Mouse (Mus musculus) cerebellum, adult 9-11 months (tissue): Measurements from ENCODE around the gene Nudt4.
A peak's percentile ranks its signal among the peaks of the same experiment; 100 is the strongest.
"Not testable (repeated sequence)": the region's sequence is repeated elsewhere in the genome, so short reads cannot be mapped to it uniquely, and the experiment has no call there.

Source experiments
- DNase-seq: peaks from one replicate; pipeline ENCODE4 v3.0.0; 2022

Nudt4 gene

DNA sequence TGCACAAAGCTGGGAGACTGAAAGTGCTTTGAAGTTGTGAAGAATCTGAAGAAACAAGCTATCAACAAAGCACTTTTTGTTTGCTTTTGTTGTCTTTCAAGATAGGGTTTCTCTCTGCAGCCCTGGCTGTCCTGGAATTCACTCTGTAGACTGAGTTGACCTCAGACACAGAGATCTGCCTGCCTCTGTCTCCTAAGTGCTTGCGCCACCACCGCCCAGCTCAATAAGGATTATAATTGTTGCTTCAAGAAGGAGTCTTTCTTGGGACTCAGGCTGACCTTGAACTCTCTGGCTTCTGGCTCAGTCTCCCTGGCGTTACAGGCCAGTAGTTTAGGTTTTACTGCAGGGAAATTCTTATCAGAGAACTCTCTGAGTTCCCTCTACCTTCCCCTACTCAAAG is 2.8 kb upstream of the Nudt4 start:
- no peak for DNase-seq

DNA sequence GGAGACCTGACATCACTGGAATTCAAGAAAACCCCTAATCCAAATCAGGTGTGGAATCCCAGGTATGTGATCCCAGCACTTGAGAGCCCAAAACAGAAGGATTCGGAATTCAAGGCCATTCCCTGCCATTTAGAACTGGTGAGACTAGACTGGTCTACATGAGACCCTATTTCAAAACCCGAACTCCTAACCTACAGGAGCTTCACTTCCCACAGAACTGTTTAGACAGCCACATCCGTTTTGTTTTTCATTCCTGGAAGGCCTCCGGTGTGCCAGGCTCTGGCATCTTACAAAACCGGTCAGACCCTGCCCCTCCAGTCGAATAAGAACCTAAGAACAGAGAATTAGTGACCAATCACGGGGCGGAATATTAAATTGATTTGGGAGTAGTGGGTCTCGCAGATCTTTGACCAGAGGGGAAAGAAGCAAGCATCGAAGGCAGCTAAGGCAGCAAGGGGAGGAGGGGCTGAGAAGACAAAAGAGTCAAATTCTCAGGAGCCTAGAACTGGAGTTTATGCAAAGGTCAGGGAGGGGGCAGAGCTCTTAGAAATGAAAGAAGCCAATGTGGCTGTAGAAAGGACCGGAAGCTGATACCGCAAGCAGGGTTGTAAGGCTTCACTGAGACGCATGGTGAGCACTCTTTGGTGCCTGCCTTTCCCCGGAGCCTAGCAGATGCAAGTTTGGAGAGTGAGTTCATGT is 1.4 kb upstream of the Nudt4 start:
- DNase-seq: peak; percentile 24

DNA sequence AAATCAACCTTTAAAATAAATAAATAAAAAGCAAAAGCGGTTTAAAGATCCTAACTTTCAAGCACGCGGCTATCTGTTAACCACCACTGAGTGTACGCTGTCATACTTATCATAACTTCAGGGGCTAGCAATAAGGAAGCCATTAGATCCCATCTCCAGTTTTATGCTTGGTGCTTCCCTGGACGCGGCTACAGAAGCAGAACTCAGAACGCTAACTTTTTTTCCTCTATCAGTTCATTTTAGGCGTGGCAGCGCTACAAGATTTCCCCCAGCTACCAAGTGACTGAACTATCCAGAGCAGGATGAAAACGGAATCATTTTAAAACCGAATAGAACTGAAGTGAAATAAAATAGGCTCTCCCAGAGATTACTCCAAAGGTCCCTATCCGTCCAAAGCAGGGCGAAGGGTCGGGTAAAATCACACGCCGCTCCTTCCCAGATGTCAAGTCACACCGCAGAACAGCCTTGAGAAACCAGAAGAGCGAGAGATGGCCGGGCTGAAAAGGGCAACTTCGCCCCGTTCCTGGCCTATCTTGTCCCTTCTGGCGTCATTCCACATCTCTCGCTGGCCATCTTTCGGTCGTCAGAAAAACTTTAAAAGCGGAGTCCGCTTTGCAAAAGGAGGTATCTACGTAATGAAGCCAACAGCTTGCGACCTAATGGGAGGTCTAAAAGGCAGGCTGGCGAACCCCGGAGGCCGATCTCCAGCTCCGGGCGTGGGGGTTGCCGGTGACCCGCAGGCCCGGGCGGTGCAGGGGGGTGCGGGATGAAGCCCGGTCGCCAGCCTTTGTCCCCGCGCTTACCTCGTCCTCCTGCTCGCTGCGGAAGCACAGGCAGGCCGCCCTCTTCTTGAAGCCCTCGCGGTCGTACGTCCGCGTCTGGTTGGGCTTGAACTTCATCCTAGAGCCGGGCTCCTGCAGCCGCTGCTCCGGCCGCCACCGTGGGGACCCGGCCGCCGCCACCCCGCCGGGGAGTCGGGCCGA is 796 bp downstream of the Nudt4 start:
- peak; percentile 67 for DNase-seq

DNA sequence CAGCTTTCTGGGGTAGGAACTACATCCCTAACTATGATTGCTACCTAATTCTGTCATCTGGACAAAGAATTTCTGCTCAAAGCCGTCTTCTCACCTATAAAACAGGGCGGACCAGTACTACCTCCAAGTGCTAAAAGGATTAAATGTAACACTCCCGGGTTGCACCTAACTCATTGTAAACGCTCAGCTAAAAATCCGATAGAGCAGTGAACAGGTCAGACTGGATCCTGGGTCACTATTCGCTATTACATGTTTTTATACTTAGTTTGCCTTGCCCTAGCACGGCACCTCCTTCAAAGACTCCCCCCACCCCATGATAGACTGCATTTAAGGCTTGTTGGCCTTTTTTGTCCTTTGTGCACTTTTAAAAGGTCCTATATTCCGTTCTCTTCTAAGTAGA is 1.6 kb downstream of the Nudt4 start:
- DNase-seq: no peak

DNA sequence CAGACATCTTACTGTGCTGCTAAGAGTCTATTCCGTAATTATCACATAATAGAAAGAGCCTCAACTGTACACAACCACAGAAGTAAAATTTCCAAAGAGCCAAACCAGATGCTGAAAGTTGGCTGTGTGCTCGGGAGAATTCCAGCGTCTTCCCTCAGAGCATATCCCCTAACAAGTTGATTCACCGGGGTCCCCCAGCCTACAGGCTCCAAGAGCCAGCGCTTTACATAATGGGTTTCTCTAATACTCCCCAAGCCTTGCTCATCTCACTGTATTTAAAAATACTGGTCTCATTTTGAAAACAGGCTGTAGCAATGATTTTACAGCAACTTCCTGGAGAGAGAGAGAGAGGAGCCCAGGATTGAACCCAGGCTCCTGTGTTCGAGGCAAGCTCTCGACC is 2.3 kb downstream of the Nudt4 start:
- no peak for DNase-seq

DNA sequence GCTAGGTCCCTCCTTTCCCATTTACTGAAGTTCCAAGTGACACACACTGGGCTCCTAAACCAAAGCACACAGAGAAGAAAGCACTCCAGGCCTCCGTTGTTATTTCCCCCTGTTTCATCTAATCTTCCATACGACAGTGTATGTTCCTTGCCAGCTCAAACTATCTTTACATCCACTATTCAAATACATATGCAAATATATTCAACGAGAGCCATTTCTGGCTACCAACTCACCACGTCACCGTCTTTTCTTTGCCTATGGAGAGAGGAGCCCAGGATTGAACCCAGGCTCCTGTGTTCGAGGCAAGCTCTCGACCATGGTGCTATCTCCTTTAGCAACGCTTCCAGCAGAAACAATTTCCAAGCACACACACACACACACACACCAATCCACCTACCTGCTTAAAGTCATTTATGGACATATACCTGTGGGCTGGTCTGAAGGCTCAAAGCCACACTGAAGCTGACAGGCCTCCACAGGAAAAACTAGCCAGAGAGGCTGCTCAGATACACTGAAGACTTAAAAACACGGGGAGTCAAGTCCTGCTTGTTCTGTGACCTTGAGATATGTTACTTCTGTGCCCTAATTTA is 3.5 kb downstream of the Nudt4 start:
- DNase-seq: no peak

DNA sequence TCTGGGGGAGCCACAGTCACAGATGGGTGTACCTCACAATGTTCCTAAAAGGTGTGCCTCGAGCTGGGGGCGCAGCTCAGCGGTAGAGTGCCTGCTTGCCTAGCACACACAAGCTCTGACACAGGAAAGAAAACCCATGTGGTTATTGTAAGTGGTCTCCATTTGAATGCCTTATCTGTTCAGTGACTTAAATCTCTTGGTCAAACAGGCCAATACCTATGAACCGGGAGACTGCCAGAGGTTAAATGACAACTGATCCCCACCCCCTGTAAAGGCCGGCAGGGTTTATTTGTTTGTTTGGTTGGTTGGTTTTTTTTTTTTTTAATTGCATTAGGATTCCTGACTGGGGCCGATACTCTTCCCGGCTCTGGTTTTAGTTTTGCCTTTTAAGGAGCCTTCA is 4.5 kb downstream of the Nudt4 start:
- no peak for DNase-seq

DNA sequence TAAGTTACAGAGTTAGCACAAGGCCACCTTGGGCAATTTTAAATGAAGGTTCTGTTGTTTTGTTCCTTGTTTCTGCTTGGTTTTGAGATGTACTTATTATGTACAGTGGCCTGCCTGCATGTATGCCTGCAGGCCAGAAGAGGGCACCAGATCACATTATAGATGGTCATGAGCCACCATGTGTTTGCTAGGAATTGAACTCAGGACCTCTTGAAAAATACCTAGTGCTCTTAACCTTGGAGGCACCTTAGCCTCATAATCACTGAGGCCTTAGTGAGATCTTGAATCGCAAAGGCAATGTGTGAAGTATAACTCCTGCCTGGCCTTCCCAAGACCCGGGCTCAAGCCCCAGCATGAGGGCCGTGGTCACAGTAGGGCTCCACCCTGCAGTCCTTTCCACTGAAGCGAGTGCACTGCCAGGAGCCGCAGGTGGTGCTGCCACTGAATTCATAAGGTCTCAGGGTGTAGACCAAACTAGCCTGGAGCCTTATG is 6.6 kb downstream of the Nudt4 start:
- no peak for DNase-seq

DNA sequence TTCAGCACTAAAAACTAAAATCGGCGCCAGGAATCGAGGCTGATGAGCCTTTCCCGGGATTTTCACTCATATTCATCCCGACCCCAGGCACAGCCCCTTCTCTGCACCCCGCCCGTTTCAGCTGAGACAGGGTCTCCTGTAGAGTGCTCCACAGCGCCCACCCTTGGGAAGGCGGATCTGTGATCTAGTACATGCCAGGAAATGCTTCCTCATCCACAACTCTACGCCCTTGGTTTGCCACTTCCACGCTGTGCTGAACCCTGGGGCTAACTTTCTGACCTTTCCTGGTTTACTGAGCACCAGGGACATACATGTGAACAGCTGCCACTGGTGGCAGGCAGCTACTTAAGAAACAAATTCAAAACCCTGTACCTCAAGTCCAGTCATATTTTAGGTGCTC is 8.1 kb downstream of the Nudt4 start:
- DNase-seq: no peak

DNA sequence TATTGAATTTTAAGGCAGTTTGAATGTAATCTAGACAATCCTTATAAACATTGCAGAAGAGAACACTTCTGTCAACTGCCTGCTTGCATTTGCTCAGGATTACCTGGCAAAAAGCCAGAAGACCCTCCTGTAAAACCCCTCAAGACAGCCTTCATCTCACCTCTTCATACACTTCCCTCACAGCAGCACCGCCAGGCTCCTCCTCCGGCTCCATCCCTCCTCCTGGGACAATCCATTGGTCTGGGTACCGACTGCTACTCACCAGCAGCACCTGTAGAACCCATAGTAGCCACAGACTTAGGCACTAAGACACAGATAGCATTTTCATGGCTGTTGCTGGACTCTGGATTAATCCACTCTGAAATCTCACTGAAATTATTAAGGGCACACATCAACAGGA is 11.6 kb downstream of the Nudt4 start:
- DNase-seq: no peak

DNA sequence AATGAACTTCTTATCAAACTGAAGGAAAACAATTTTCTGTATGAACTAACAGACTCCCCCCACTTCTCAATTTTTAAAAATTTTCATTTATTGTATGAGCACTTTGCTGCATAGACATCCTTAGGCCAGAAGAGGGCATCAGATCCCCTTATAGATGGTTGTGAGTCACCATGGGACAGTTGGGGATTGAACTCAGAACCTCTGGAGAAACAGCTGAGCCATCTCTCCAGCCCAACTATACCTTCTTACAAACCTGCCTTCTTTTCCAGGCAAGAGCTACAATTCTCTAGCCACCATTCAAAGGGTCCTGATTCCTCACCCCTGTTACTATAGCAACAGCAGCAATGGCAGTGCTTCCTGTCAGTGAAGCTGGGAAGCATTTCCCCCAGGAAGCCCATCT is 12.2 kb downstream of the Nudt4 start:
- no peak for DNase-seq

DNA sequence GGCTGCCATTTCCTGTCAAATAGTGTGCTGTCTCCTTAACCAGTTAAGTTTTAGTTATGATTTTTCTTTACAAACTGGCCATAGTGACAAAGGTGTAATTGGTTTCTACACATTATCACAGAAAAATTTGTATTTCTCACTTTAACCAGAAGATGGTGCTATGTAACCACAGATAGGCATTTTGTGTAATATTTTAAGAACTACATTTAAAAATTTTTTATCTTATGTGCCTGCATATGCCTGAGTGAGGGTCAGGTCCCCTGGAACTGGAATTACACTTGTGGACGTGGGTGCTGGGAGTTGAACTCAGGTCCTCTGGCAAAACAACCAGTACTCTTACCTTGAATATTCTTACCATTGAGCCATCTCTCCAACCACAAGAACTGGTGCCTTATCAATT is 13.4 kb downstream of the Nudt4 start:
- DNase-seq: no peak

DNA sequence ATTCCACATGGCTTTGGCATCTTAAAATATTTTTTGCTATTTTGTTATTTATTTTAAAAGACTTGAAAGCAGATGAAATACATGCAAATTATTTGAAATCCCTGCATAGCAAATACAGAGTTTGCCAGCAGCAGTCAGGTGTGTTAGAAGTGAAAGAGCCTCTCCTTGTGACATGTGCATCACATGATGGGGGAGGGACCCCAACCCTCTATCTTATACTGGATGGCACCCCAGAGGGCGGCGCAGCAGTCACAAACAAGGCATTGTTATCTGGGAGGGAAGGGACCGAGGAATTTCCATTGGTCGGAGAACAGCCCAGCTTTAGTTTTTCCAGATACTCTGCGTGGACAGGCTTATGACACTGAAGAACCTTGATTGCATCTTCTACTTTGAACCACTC is 14.9 kb downstream of the Nudt4 start:
- DNase-seq: not testable (repeated sequence)

DNA sequence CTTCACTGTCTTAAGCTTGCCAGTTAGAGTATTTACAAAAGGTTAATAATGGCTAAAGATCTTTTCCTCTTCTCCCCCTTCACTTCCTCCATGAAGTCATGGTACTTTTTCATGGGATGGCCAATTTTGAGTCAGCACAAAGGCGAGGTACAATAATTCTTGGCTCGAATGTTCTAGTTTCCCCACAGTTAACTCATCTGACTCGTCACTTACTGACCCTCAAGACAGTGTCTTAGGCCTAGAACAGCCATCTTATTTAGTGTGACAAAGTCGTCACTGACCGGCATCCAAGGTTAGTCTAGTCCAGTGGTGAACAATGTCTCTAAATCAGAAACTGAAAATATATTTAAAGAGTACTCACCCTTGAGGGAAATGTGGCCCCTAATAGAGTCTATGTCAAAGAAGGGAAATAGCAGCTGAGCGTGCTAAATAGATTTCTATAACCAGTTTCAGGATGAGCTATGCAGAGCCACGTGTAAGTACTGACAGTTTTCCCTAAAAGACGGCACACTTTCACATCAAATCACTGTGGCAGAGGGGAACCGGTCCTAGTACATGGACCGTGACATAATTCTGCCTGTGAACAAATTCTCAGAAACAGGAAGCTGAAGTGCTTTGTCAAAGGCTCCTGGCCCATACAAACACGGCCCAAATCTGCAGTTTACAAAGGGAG is 15.7 kb downstream of the Nudt4 start:
- no peak for DNase-seq

DNA sequence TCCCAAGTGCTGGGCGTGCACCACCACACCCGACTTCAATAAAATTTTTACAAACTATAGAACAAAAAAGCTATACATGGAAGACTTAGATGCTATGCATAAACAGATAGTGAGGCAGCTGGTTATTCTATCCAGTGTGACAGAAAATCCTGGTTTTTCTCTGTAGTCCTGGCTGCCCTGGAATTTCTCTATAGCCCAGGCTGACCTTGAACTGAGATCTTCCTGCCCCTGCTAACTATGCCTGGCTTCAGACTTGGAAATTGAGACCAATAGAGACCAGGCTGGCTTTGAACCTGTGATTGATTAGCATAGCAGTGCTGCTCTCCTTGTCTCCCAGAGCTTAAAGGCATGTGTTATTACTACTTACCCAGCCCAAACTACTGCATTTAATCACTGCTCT is 17.8 kb downstream of the Nudt4 start:
- no peak for DNase-seq

DNA sequence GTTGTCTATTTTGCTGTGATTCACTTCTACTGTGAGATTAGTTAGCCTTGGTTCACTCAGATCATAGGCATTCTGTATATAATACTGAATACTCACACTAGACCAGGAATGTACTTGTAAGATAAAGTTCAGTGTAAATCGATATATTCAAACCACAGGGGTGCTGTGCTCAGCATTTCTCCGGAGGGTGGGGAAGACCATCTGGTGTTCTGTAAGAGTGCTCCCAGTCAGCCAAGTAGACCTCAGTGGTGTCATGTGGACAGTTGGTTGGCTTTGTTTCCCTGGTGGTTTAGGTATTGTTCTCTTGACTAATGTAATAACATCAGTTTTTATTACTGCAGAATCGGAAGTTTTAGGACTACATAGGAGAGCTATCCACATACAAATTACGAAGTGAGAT is 18.9 kb downstream of the Nudt4 start:
- peak; percentile 41 for DNase-seq

DNA sequence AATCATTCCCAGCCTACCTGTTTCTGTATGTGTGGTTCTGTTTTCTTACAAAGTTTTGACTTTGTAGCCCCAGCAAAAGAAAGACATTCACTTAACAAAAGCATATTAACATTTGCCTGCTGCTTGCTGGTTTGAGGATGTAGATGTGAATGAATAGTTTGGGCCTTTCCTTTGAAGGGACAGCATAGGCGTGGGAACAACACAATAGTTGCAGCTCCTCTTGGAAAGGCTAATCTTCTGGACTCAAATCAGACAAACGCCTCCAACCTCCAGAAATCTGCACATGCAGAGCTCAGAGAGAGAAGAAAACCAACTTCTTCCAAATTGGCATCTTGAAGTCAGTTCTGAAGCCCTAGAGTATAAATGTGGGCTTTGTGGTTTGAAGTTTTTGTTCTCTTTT is 19.3 kb downstream of the Nudt4 start:
- no peak for DNase-seq

DNA sequence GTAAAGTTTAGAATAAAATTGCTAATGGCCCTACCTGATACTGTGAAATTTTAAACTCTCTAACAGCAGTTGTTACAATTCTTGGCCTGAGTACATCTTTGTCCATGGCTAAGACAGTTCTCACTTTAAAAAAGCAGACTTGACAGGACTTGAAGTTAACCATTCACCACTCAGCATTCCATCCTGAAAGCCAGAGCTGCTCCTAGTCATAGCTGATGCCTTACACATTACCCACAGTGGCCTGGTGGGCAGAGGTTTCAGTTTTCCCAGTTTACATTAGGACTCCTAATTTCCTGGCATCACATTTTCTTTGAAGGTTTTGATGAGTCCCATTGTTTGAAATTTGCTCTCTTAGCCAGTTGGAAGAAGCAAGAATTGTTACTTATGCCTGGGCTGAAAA is 19.9 kb downstream of the Nudt4 start:
- no peak for DNase-seq

DNA sequence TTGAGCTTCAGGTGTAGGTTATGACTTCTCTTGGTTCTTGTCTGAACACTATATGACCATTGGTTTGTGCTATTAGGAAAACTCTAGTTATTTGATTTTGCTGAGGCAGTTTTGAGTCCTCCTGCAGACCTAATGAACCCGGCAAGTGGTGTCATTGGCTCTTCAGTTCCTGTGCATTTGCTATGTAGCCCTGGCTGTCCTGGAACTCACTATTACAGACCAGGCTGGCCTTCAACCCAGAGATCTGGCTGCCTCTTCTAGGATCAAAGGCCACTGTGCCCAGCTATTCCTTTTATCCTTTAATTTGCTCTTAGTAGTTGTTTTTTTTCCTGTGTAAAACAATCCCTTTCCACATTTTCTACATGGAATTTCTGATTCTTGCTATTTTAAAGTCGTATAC is 20.6 kb downstream of the Nudt4 start:
- DNase-seq: no peak

DNA sequence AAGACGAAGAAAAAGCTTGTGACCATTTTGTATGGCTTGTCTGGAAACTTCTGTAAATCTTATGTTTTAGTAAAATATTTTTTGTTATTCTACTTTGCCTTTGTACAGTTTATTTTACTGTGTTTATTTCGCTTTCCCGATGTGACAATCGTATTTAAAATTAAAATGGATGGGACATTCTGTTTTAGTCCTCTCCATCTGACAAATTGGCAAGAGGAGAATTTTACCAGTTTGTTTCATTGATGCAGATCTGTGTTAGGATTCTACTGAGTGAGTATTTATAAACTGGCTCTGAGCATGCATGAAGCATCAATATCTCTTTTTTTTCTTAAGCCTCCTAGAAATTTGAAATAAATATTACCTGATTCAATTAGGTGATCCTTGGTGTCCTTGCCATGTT is 21.0 kb downstream of the Nudt4 start:
- DNase-seq: no peak

DNA sequence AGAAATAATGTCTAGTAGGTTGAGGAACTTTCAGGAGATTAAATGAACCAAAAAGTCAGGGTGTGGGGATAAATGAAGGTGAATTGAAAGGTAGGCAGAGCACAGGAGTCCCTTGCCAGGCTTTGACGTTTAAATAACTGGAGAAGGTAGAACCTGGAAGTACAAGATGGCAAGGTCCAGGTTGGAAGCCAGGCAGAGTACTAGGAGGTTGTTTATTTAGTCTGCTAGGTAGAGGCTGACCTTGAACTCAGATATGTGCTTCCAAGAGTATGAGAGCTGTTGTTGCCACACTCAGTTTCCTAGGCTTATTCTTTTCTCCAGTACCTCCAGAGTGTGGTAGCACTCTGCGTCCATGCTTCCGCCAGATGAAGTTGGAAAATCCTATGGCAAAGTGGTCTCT is 24.1 kb downstream of the Nudt4 start:
- no peak for DNase-seq

DNA sequence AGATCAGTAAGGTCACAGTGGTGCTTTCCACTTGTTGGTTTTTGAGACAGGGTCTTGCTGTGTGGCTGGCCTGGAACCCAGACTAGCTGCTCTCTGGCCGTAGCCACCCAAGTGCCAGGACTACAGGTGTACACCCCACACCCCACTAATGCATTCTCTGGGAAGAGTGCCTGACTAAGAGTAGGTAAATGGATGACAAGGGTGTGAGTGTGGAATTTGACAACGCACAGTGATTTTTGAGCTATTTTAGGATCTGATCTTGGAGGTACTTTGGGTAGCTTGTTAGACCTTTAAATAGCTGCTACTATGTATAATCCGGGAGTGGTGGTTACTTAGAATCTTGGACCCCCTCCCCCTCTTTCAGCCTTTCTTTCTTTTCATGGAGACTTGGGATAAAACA is 24.7 kb downstream of the Nudt4 start:
- DNase-seq: no peak

DNA sequence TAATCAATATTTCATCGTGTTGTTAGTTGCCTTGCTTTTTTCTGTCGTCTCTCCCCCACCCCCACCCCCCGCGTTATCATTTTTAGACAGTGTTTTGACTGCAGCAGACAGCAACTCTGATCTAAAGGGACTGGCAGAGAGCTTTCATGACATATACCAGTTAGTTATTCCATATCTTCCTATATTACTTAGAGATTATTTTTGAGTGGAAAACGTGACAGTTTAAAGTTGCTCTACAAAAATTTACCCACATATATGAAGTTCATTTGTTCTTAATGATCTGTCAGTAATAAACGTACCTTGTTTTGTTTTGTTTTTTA is 27.8 kb downstream of the Nudt4 start:
- DNase-seq: no peak
